Mouse (Mus musculus) 3T3-L1 (cell line): ENCODE results near the gene Gcm2.

Experiments
- DNase-seq: peaks from one replicate; pipeline ENCODE4 v3.0.0-alpha.2; 2015; ENCODE audit warnings: low read depth, low spot score

Gcm2 gene

GRCm38 (mm10) chr13:41110935-41111334, at the start of gene Gcm2:
Gcm2 (minus strand) TSS chr13:41111035.
- DNase-seq: no peak

- peak; percentile 5 for DNase-seq
Measured at GRCm38 (mm10) chr13:41158426-41158825, 47.6 kb upstream of the Gcm2 start.

DNA sequence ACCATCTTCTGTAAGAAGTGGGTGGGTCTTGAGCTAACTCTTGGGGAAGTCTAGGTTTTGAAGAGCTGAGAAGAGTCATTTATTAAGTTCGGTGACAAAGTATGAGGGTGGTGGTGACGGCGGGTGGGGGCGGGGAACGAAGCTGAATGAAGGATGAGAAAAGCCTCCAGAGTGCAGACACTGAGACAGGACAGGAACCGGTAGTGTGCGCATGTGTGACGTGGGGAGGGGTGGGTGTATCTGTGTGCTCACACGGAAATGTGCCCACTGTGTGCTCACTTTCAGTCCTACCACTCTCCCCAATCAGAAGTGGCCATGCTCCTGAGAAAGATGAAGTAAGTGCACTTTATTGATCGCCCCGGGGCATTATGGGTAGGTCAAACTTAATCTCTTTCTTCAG, 42.3 kb upstream of the Gcm2 start:
- no peak for DNase-seq

DNA sequence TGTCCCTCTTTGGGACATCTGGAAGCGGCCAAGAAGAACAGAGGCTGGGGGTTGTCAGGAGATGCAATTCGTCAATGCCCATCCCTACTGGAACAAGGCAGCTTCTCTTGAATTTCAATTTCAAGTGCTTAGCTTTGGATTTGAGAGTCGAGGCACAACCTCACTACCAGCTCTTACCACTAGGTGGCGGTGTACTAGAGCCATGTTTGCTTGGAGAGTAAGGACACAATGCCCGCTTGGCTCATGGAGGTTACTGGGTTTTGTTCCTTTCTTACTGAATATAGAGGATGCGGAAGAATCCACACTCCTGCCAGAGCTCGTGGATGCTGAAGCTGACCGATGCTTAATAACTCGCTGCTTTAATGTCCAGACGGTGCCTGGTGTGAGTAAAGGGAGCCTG, 35.4 kb upstream of the Gcm2 start:
- DNase-seq: peak; percentile 72

DNA sequence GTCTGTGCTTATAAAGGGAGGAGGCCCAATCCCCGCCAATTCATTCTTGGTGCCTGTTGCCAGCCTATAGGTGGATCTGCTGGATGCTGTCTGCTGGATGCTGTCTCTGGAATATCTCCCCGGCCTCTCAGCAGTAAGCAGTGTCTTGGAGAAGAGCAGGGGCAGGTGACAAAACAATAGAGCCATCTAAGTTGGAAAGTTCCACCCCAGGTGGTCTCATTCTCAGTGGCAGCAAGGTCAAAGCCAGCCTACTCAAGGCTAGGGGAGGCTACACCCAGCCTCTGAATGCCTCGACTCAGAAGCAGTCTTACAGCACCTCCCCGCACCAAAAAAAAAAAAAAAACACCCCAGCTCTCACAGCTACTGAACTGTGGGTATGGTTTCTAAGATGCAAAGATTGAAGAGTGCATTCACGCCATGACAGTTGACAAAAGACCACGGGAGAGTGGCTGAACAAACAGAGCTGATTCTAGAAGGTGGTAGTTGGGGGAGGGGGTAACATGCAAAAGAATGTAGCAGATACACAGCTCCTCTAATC, 34.7 kb upstream of the Gcm2 start:
- no peak for DNase-seq

- peak; percentile 70 for DNase-seq
Measured at GRCm38 (mm10) chr13:41134901-41135300, 24.1 kb upstream of the Gcm2 start.

- no peak for DNase-seq
Measured at GRCm38 (mm10) chr13:41129061-41129460, 18.2 kb upstream of the Gcm2 start.

GRCm38 (mm10) chr13:41128326-41128725, 17.5 kb upstream of the Gcm2 start:
- DNase-seq: no peak

GRCm38 (mm10) chr13:41123666-41124225, 12.9 kb upstream of the Gcm2 start:
- no peak for DNase-seq

GRCm38 (mm10) chr13:41119152-41119945, 8.5 kb upstream of the Gcm2 start:
- no peak for DNase-seq

DNA sequence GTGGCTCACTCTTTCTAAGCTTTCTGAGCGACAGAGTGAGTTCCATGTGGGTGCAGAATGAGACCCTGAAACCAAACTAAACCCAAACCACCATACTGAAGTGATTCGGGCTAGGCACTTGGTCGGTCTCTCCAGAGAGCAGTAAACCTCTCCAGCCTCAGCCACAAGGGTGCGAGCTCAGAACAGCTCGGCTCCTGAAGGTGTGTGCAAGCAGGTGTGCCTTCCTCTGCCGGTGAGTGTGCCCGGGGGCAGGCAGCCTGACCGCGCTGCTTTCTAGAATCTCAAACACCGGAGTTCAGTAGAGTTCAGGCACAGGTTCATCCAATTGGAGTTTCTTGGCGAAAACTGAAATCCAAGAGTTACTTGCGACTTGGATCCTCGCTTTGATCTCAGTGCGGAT, 3.1 kb upstream of the Gcm2 start, which contains the start of gene Sycp2l:
TSS of gene Sycp2l (plus strand) at position 368 of the 400 bp plus-strand sequence.
- no peak for DNase-seq

GRCm38 (mm10) chr13:41105541-41105940, 5.3 kb downstream of the Gcm2 start:
- no peak for DNase-seq

GRCm38 (mm10) chr13:41103841-41104525, 6.9 kb downstream of the Gcm2 start:
- no peak for DNase-seq

DNA sequence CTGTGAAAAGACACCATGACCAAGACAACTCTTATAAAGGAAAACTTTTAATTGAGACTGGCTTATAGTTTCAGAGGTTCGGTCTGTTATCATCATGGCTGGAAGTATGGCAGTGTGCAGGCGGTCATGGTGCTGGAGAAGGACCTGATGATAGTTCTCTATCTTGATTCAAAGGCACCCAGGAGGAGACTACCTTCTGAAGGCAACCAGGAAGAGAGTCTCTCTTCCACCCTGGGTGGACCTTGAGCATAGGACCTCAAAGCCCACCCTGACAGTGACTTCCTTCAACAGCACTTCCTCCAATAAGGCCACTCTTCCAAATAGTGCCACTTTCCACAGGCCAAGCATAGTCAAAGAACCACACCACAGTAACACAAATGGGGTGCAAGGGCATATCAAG, 10.8 kb downstream of the Gcm2 start:
- DNase-seq: no peak

GRCm38 (mm10) chr13:41098325-41098724, 12.5 kb downstream of the Gcm2 start:
- no peak for DNase-seq

- no peak for DNase-seq
Measured at GRCm38 (mm10) chr13:41097324-41098058, 13.3 kb downstream of the Gcm2 start.

DNA sequence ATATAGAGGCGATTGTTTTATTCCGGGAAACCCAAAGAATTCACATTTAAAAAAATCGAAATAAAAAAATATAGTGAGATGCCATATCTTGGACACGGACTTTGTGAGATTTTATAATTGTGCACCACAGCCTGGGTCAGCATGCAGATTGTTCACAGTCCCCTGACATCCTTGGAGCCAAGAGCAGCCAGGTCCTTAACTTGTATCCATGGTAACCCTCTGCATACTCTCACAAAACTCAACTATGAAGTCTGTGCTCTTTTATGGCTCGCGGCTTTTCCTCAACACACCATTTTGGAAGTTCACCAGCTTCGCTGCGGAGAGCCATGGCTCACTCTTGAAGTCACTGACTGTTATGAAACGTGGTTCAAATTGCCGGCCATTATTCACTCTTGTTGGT, 16.7 kb downstream of the Gcm2 start:
- no peak for DNase-seq

DNA sequence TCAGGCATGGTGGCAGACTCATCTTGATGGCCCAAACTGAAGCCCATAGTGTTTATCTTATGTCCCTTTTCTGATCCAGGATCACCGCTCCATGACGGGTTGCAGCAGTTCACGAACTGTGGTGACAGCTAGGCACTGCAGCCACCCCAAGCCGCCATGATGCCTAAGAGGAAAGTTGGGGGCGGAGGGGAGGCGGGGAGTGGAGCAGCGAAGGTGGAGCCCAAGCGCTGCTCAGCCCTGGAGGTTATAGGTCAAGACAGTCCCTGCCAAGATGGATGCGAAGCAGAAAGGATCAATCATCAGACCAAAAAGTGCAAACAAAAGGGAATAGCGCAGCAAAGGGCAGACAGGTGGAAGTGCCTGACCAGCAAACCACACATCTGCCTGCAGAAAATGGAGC, 19.6 kb downstream of the Gcm2 start:
- DNase-seq: no peak

- DNase-seq: no peak
Measured at GRCm38 (mm10) chr13:41088746-41089145, 22.1 kb downstream of the Gcm2 start.

DNA sequence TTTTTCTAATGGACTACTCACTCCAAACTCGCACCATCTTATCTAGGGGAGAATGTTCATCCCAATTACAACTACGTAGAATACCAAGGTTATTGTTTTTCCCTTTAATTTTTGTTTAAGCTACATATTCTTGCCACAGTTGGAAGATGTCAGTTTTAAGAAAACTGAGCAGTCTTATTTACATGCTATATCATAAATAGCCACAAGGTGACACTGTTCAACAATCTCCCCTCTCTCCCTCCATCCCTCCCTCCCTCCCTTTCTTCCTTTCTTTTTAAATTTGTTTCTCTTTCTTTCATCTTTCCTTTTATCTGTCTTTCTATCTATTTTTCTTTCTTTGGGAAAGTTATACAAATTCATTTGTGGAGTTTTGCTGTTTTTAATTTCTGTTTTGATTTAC, 25.7 kb downstream of the Gcm2 start:
- peak; percentile 55 for DNase-seq

GRCm38 (mm10) chr13:41084521-41084920, 26.3 kb downstream of the Gcm2 start:
- no peak for DNase-seq

DNA sequence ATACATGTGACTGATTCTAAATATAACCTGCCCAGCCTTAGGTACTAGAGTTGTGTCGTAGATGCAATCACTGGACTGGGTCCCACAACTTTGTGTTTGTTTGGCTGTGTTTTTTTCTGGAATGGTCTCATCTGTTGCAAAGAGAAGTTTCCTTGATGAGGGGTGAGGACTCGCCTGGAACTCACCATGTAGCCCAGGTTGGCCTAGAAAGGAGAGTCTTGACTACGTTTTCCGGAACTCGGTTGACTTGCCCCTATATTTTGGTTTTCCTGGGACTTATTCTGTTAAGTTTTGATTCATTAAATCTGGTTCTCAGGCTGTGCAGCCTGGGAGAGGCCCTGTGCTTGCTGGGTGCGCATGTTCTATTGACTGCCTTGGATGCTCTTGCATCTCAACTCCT, 30.1 kb downstream of the Gcm2 start:
- DNase-seq: no peak
